Mouse (Mus musculus): ENCODE results near the gene Hoxa9.

The Hoxa9 gene

DNA sequence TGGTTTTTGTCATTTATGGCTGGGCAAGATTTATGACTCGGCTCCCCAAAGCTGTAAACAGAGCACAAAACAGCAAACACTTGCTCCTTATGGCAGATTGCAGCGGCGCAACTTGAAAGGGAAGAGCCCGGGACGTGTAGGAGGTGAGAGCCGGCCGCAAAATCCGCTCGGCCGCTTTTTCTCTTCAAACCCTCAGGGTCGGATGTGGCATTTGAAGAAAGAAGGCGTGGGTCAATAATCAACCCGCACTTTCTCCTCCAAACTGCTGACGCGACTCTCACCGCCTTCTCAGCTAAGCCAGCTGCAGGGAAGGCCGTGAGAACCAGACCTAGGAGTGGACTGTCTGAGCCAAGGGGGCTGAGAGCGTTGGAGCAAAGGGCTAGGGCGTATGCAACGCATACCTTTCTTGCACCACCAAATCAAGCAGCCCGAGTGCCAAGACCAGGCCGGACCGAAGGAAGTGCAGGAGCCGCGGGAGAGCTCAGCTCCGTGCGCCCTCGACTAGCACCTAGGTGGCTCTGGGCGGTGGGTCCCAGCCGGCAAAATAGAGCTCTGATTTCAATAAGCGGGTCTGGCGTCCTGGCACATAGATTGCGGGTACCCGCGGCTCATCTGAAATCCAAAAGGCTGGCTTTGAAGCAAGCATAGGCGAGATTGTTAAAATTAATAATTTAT is 53.7 kb downstream of the Hoxa9 start, which contains the start of gene 5730596B20Rik:
Gene 5730596B20Rik, plus strand, starts transcription at position 438 of the 675 bp plus-strand sequence.
- DNase-seq, result no peak

DNA sequence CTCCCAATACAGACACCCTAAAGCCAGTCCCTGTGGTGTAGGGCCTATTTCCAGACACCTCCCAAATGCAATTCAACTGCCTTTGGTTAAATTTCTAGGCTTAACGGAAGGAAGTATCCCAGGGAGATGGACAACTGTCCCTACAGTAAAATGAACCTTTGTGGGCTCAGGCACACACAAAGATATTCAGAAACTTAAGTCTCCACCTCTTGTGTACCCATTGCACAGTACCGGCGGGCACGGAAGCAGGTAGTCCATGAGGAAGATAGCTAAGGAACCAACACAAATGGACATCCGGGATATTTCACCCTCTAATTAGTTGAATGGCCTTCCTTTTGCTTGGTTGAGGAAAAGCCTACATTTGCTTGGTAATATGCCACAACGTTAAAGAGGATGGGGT is 54.5 kb downstream of the Hoxa9 start:
- DNase-seq, result no peak

DNA sequence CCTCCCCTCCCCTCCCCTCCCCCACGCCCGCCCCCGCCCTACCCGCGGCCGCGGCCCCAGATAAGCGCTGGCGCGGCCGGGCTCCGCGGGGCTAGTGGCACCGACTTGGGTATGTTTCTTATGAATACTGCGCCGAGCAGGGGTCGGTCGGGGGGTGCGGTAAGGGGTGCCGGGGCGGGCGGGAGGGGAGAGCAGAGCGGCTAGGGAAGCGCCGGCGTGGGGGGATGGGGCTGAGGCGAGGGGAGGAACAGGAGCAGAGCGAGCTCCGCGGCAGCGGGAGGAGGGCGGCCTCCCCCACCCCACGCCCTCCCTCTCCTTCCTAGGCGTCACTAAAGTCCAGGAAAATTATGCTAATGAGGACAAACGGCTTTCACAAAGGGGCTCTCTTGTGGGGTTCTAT is 55.0 kb downstream of the Hoxa9 start:
- DNase-seq, result no peak

DNA sequence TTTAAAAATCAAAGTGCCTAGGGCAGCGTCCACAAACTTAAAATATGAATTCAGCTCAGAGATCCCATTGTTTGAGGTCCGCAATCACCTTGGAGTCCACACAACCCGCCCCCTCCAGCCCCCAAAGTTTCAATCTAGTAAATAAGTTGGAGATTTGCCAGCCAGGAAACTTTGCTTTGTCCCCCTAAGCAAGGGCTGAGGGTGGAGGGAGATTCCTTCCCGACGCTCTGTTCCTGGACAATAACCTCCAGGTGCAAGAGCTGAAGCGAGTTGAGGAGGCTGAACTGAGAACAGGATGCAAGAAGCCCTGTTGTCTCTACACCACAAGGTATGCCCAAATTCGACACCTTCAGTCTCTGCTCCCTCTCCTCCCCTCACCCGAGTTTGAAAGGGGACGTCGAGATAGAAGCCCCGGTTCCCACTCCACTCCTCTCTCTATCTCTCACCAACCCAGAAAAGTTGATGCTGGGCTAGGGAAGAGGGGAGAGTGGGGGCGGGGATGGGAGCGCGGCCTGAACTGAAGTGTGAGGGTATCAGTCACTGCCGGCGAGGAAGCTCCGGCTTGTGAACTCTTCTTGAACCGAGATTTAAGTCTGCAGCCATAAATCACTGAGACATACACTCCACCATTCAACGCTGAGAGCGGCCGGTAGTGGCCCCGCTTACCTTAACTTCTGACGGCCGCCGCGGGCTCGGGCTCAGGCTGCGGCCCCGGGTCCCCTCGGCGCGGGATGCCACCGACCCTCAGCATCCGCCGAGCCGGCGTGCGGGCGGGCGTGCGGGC is 55.7 kb downstream of the Hoxa9 start:
- DNase-seq, result no peak

DNA sequence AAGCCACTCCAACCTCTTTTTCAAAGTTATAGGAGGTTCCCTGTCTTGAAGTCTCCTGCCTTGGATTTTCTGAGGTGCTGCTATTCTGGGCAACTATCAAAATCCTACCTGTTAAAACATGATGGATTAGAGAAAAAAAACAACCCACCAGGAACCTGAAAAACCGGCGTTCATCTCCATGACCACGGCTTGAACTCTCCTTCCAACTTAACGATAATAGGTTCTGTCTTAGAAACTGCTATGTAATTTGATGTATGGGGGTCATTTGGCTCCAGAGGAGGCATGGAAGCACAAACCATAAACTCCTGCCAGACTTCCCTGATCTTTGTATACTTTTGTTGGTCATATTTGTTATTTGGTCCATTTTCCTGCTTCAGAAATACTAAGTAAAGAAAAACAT is 57.2 kb downstream of the Hoxa9 start:
- DNase-seq, result no peak
